Mouse (Mus musculus) cerebellum, adult 11-12 months (tissue): ENCODE results near the gene Epn2.

Experiments used
- DNase-seq: peaks from one replicate; pipeline ENCODE4 v3.0.0; 2022

Epn2 gene

GRCm38 (mm10) chr11:61578983-61579877 is at the start of gene Epn2:
Epn2 (minus strand) TSS chr11:61579687.
- DNase-seq: peak; percentile 83

DNA sequence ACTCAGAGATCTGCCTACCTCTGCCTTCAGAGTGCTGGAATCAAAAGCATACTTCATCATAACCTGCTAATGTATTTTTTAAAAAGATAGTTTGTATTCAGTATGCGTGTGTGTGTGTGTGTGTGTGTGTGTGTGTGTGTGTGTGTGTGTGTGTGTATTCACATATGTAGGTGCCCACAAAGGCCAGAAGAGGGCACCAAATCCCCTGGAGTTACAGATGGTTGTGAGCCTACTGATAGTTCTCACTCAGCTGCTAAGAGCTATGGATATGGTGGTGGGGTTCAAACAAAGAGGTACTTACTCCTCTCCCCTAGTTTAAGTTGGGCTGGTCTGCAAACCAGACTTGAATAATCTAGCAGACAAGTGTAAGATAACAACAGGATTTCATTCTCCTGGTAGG is 47.0 kb upstream of the Epn2 start:
- DNase-seq: no peak

DNA sequence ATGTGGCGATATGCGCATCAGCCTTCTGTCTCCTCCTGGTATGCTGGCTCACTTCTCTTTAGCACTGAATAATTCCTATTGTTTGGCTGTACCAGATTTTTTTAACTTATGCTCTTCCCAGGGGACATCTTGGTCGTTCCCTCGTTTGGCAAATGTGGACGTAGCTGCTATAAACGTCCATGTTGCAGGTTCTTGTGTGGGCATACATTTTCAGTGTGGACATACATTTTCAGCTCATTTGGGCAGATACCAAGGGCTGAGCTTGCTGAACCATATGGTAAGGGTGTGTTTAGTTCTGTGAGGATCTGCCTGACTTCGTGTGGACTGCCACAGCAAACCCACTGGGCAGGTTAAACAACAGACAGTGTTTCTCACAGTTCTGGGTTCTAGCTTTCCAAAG is 45.6 kb upstream of the Epn2 start:
- no peak for DNase-seq

- no peak for DNase-seq
Observed at GRCm38 (mm10) chr11:61620762-61621161, 41.3 kb upstream of the Epn2 start.

DNA sequence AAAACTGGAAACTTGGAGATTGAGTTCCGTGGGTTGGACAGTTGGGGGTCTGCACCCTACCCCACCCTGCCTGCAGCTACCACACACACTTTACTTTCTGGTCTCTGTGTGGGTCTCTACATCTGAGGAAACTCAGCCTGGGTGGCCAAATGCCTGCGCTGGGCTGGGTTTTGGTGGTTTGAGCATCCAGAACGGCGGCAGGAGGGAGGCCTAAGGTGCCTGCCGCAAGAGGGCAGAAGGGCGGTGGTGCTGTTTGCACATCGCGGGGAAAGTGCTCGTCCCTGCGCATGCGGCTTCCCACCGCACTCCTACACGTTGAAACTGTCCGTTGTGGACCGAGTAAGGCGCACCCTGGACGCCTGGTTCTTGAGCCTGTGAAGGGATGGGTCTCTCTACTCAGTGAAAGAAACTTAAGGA is 40.8 kb upstream of the Epn2 start:
- peak; percentile 89 for DNase-seq

- DNase-seq: peak; percentile 69
Observed at GRCm38 (mm10) chr11:61619791-61620241, 40.3 kb upstream of the Epn2 start.

DNA sequence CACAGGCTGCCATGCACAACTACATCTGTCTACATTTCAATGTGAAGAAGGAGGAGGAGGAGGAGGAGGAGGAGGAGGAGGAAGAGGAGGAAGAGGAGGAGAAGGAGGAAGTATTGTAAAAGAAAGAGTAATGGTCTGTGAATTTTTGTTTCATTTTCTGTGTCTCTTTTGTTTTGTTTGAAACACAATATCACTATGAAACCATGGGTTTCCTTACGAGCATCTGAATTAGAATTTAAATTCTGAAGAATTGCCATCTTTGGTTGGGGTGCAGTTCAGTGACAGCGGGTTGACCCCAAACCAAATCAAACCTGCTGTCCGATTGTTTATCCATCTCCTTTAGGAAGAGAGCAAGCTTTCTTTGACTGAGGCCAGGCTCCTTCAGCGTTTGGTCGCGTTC is 39.9 kb upstream of the Epn2 start:
- DNase-seq: no peak

- DNase-seq: no peak
Observed at GRCm38 (mm10) chr11:61618571-61618970, 39.1 kb upstream of the Epn2 start.

DNA sequence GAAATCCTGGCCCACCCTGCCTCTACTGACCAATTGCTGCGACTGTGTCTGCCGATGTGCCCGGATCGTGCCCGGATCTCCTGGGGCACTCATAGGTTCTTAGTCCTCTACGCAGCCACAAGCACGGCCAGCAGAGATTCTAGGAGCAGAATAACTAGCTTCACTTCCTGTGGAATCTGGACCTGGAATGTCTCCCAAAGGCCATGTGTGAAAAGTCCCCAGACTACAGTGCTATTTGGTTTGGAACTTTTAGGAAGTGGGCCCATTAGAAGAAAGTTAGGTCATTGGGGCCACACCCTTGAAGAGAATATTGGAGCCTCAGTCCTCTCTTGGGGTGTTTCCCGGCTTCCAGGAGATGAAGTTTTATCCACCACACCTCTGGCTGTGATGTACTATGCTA is 38.6 kb upstream of the Epn2 start:
- DNase-seq: no peak

DNA sequence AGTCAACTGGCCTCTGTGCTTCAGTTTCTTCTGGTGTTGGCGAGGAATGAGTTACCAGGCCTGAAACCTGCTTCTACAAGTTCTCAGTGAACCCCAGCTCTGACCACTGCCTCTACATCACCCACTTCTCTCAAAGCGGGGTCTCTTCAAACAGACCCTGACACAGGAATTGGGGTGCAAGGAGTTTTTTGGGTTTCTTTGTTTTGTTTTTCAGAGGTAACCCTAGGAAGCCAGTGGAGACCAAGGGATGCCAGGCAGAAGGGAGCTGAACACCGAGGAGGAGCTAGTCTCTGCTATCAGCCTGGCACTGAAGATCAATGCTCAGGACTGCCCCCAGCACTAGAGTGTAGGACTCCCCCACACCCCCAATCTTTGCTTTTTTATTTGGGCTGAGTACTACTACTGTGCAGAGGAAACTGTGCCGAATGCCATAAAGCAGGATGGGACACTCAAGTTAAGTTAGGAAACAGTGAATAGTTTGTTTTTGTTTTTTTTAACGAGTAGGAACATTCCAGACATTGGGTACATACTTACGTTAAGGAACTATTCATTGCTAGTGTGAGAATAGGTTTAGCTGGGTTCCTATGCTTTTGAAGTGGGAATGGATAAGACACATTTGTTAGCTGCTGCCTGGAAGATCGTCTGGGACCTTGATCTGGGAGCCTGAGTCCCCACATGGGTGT is 37.9 kb upstream of the Epn2 start:
- DNase-seq: no peak

GRCm38 (mm10) chr11:61616523-61617292 is 37.2 kb upstream of the Epn2 start:
- DNase-seq: no peak

DNA sequence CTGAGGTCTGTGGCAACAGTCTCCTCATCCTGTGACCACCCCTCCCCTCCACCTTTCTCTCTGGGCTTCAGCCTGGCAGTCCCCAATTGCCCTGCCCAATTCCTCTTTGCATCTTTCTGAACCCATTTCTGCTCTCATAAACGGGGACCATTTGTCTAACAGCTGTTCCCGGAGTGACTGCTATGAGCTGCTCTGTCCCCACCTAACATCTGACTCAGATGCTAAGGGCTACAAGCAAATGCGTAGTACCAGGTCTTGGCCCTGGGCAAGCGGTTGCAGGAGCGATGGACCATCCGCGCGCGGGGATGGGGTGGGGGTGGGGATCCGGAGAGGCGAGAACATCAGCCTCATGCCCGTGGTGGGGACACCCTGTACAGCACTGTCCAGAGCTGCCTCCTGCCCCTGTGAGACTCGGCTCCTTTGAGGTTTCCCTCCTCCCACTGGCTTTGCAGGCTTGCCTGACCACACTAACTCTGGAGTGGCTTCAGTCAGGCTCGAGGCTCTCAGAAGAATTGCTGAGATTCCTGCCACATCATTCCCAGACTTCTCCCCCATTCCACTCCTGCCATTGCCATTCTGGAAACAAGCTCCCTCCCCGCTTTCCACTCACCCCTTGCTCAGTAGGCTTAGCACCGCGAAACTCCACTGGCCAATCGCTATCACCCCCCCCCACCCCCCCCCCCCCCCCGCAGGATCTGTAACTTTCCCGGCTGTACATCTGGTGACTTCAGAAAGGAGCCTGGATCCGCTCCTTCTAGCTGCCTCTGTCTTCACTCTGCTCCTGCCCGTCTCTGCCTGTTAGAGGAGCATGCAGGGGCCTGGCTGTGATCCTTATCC is 36.4 kb upstream of the Epn2 start:
- no peak for DNase-seq

GRCm38 (mm10) chr11:61614401-61614800 is 34.9 kb upstream of the Epn2 start:
- DNase-seq: no peak

- no peak for DNase-seq
Observed at GRCm38 (mm10) chr11:61612116-61612635, 32.7 kb upstream of the Epn2 start.

GRCm38 (mm10) chr11:61611197-61611596 is 31.7 kb upstream of the Epn2 start:
- no peak for DNase-seq

DNA sequence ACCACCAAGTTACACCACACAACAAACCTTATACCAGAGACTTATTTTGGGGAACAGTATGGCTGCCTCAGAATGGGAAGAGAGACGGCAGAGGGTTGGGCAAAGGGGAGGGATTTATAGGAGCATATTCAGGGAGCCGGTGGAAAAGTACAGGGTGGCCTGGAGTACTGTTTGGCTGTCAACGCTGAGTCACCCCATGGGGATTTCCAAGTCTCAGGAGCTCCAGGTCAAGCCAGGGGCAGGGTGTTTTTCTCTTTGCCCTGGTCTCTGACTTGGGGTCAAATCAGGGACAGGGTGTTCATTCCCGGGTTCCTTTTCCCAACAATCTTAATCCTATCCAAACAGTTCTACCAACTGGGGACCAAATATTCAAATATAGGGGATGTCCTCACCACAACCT is 28.6 kb upstream of the Epn2 start:
- no peak for DNase-seq

DNA sequence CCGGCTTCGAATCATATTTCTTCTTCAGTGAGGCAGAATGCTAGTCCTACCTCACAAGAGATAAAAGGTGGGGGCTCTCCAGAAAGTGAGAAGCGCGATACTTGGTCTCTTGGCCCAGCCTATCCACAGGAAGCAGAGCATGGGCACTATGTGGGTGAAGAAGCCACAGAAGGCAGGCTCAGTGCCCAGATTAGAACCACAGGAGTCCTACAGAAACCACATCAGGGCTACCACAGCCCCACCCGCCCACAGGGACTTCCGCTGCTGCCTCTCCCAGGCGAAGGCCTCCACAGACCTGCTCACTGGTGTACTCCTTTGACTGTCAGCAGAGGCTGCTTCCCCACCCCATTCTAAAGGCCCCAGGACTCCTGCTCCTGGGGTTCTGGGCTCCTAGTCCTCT is 23.2 kb upstream of the Epn2 start:
- no peak for DNase-seq

- DNase-seq: no peak
Observed at GRCm38 (mm10) chr11:61601465-61601864, 22.0 kb upstream of the Epn2 start.

DNA sequence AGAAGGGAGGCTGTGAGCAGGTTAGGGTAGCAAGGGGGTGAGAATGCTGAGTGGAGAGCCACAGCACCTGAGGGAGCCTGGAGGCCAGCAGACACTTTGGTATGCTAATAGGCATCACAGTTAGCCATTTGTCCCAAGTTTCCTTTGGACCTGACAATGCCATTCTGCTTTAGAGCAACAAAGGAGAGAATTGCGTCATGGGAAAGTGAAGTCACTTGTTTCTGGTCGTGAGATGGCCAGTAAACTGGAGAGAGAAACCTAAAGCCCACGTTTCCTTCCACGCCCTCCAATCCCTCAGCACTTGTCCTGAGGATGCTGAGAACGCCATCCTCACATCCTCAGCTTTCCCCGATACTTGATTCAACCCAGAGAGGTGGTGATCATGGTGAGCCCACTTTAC is 18.9 kb upstream of the Epn2 start:
- DNase-seq: no peak

DNA sequence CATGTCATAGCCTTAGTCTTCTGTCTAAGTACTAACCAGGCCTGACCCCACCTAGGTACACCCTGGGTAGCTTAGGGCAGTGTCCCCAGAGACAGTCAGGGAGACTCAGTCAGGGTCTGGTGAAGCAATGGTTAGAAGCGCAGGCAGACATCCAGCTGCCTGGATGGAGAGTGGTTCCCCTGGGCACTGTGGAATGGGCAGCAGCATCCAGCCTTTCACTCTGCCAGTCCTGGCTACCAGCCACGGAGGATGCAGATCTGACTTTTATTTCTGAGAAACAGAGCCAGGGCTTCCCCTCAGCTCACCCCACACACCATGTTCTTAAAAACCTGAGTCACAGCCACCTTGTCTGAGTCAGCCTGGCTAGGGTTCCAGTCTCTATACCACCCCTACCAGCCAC is 18.0 kb upstream of the Epn2 start:
- no peak for DNase-seq

GRCm38 (mm10) chr11:61593069-61593468 is 13.6 kb upstream of the Epn2 start:
- DNase-seq: no peak

DNA sequence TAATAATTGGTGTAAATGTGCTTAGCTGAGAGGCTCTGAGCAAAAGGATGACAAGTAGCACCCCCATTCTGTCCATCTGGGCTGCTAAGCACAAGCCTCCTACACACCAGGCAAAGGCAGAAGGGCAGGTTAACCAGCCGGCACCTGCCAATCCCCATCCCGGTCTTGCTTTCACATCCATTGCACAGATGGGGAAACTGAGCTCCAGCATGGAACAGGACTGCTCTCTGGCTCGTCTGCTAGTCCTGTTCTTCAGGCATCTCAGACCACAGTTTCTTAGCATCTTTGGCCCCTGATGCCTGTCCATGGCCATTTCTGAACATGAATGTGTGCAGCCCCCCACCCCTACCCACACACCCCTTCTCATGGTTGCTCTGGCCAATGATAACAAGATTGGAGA is 12.6 kb upstream of the Epn2 start:
- DNase-seq: no peak
